Mouse (Mus musculus) urinary bladder, postnatal 25 days (tissue): ENCODE measurements at regions not wholly inside any gene's neighbourhood (a gene's known extent, or its start where the extent isn't known, plus 50 kb on each side); places are given as distances from the start of the nearest gene placed in this dataset.

Source experiments
- DNase-seq: peaks from one replicate; pipeline ENCODE4 v3.0.0; 2022; ENCODE audit warnings: low spot score

DNA sequence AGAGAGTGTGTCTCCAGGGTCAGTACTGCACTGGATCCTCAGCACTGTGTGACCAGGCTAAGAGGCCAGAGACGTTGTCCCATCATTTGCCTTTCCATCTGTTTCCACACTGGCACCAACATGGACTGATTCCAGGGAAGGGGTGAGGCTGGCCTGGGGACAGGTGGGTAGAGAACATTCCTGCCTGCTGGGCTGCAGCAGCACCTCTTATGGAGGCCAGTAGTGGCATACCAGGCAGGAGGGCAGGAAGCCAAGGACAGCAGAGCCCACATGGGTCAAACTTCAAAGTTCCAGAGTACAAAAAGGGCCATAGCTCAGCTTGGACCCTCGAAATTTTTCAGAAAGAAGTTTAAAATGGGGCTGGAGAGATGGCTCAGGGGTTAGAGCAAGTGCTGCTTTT is 115.4 kb upstream of the Ercc6l2 start:
- DNase-seq: no peak

DNA sequence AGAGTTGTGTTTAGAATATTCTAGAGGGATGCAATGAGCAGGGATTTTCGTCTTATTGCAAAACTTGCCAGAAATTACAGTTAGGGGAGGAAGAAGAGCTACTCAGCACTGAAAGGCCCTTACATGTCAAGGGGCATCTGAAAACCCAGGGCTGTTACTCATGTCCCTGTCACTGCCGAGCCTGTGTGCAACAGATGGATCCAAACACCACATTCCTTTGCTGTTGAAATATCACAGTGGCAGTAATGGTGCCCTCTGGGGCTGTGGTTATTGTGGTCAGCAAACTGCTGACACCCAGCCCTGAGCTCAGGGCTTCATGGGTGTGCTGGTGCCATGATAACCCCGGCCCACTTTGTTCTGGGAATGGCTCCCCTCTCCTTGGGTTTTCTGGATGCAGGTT is 114.3 kb upstream of the Ercc6l2 start:
- no peak for DNase-seq

DNA sequence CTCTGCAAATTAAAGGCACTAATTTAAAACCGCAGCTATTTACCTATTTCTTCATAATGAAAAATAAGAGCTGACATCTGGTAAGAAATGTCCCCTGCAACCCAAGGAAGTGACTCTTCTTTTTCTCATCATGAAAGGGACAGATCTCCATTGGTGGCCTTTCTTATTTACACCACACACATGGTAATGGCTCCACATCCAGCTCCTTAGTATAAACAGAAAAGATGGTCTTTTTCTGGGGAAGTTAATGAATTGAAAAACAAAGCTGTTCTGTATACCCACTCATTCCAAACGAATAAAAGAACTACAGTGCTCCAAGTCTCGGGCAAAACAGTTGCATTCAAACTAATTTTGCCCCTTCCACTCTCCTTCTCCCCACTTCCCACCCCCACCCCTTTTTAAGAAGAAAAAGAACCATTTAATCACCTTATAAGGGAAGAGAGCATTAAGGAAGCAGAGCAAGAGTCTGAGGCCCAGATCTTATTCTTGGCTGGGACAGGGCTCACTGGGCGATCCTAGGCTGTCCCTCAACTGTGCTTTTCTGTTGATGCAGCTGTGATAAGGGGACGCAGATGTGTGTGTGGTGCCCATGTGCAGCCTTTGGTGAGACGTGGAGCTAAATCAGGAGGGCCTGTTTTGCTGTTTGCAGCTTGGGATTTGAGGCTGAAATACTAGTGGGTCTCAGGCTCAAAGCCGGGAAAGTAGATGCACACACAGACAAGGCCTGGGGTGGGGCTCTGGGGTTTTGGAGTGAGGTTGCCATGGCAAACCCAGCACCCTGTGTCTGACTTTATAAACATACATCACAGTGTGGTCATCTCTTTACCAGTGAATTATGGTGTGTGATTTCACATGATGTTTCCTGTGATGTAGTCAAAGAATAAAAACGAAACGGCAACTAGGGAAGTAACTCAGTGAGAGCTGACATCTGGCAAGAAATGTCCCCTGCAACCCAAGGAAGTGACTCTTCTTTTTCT is 113.6 kb upstream of the Ercc6l2 start:
- no peak for DNase-seq

DNA sequence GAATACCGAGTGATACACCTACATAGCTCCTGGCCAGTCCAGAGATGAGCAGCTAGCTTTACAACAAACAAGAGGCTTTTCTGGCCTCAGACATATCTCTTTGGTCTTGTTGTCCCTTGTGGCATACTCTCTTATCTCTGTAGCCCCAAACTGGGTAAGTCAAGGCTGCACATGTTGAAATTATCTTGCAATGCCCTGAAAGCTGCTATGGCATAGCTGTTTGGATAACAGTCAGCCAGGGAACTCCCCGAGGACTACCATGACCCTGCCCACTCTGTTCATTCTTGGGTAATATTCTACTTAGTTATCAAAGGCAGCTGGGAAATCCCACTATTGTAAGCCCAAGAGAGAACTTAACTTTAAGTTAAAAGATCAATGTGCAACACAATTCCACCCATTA is 106.5 kb upstream of the Ercc6l2 start:
- DNase-seq: no peak

DNA sequence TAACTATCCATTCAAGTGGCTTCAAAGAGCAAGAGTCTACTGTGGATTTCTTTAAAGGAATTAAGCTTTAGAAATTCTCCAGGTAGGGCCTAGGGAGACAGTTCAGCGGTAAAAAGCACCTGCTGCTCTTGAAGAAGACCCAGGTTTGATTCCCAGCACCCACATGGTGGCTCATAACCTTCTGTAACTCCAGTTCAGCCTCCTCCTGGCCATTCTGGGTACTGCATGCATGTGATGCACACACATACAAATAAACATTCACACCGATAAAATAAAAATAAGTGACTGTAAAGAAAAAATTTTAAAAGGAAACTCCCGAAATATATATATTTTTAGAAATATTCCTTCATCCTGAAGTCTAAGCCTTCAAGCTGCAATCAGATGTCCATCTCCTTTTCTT is 101.9 kb upstream of the Ercc6l2 start:
- no peak for DNase-seq

DNA sequence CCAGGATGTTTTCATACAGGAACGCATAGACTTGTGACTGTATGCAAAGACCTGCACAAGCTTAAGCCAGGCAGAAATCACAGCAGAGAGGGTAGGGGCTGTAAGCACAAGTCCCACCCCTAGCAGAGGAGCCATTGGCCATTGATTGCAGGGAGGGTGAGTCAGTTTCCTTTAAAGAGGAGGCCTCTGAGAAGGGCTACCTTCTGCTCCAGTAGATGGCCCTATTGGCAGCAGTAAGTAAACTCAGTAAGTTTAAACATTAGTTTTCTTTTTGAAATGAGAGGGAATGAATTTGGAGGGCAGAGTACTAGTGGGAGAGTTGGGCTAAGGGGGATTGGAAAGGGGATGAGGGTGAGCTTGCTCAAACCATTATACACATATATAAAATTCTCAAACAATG is 98.5 kb upstream of the Ercc6l2 start:
- no peak for DNase-seq

DNA sequence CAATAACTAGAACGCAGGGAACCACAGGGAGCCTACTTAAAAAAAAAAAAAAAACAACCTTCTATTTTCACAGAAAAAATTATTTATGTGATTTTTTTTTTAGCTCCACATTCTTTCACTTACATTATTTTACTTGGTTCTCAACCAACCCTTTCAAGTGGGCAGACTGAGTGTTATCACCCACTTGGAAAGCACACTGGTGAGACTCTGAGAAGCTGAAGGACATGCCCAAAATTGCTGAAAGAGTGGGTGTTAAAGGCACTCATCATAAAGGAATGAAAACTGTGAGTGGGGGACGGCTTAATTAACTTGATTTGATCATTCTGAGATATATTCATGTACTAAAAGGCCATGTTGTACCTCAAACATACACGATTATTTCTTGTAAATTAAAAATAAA is 97.8 kb upstream of the Ercc6l2 start:
- no peak for DNase-seq

DNA sequence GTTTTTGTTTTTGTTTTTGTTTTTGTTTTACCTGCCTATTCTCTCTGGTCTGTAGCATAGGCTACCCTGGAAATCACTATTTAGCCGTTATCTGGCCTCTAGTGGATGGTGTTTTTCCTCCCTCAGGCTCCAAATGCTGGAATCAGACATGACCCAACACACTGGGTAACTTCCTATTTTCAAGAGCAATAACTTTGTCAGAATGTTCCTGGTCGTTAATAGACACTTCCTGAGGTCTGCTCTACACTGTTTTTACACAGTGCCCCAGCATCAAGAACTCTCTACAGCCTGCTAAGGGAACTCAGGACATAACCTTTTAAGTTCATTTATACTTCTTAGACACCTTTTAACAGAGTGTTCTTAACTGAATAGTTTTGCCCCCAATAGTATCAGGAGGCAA is 96.3 kb upstream of the Ercc6l2 start:
- no peak for DNase-seq

GRCm38 (mm10) chr13:63719351-63720207 is 95.5 kb upstream of the Ercc6l2 start:
- no peak for DNase-seq

GRCm38 (mm10) chr13:63720610-63721009 is 94.4 kb upstream of the Ercc6l2 start:
- DNase-seq: no peak

GRCm38 (mm10) chr13:63721011-63721625 is 93.9 kb upstream of the Ercc6l2 start:
- DNase-seq: no peak

GRCm38 (mm10) chr13:63724293-63724692 is 90.7 kb upstream of the Ercc6l2 start:
- no peak for DNase-seq

- DNase-seq: no peak
Measured at GRCm38 (mm10) chr13:63724843-63725582, 90.0 kb upstream of the Ercc6l2 start.

- DNase-seq: no peak
Measured at GRCm38 (mm10) chr13:63726035-63726434, 89.0 kb upstream of the Ercc6l2 start.

DNA sequence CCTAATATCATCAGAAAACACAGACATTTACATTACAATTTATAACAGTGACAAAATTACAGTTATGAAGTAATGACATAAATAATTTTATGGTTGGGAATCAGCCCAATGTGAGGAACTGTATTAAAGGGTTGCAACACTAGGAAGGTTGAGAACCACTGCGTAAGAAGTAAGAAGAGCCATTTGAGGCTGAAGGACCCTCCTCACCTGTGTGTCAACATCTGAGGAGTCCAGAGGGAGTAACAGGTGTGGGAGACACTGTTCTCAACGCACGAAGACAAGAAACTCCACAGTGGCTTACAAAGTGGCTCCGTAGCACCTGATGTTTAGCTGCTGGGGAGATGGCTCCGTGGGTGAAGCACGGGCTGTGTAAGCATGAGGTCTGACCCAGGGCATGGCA is 88.5 kb upstream of the Ercc6l2 start:
- DNase-seq: no peak

DNA sequence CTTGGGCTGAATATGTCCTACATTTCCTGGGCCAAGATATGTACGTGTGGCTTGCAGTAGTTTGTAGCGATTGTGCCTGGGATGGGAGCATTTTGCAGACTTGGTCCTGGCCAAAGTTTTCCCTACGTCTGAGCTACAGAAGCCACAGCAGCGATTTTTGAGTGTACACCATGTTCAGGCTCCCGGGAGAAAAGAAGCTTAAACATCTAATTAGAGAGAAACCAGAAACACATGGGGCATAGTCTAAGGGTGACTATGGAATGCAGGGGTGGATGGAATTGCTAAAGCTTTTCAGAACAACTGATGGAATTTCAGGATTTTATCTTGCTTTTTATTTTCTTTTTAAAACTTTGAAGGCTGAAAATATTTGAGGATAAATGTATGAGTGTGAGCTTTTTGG is 79.3 kb upstream of the Ercc6l2 start:
- DNase-seq: no peak

GRCm38 (mm10) chr13:63741879-63742278 is 73.2 kb upstream of the Ercc6l2 start:
- no peak for DNase-seq

GRCm38 (mm10) chr13:63748788-63749187 is 66.3 kb upstream of the Ercc6l2 start:
- no peak for DNase-seq

GRCm38 (mm10) chr13:63749997-63750396 is 65.0 kb upstream of the Ercc6l2 start:
- no peak for DNase-seq

DNA sequence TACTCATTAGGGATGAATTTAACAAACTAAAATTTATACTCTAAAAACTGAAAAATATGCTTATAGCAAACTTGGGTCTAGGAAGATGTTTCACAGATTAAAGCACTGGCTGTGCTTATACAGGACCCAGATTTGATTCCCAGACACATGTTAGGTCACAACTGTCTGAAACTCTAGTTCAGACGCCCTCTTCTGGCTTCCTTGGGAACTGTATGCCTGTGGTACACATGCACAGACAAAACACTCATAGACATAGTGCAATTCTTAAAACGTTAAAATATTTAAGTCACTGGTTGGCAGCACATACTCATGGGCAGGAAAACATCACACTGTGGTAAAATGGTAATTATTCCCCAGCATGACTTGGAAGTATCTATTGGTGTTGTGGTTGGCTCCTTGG is 63.8 kb upstream of the Ercc6l2 start:
- DNase-seq: no peak

- no peak for DNase-seq
Measured at GRCm38 (mm10) chr13:63757061-63757460, 58.0 kb upstream of the Ercc6l2 start.

DNA sequence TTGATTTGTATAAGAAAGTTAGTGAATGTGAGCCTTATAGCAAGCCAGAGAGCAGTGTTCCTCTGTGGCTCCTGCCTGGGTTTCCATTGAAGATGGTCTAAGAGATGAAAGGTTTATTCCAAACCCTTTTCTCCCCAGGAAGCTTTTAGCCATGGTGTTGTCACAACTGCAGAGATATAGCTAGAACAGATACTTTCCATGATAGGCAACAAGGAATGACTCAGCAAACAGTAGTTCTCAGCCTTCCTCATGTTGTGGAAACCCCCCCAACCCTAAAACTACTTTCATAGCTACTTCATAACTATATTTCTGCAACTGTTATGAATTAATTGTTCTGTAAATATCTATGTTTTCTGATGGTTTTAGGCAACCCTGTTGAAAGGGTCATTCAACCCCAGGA is 53.5 kb upstream of the Ercc6l2 start:
- DNase-seq: no peak
